Mouse (Mus musculus) spleen, adult 2 months (tissue): Measurements from ENCODE around the gene Tcf20.

Experiments
- CTCF ChIP-seq: fragments of 200-500 bp; IDR thresholded peaks from 2 replicates; pipeline ENCODE4 v1.5.1; 2011; ENCODE audit warnings: mild to moderate bottlenecking, inconsistent platforms; ENCODE audit not compliant: insufficient read depth, insufficient read length, insufficient replicate concordance; ENCODE audit errors: extremely low read depth
- POLR2A ChIP-seq: fragments of 200-500 bp; IDR thresholded peaks from 2 replicates; pipeline ENCODE4 v1.6.1; 2011; ENCODE audit warnings: low read depth, low read length, inconsistent platforms

DNA sequence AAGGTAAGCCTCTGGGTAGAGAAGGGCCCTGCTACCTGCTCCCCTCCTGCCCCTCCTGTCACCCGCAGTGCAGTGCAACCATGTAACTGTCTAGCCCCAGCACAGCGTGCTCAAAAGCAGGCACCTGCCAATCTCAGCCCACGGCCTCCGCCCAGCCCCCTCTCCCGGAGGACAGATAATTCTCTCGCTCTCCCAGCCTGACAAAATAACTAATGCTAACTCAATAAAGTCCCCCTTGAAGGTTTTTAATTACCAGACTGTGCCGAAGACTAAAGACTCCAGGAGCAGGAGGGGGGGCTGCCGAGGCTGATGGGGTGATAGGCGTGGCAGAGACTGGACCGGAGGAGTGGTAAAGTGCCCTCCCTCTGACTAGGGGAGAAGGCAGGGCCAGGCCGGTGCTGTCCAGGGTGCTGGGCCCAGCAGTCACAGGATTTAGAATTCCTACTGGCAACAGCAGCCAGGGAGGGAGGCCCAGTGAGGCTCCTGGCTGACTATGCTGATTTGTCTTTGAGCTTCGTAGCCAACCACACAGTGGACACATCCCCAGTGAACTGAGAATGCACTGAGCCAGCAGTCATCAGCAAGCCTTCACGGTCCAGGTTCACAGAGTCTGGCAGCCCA, 66.7 kb downstream of the Tcf20 start:
- no peak for TF ChIP-seq CTCF
- no peak for TF ChIP-seq POLR2A
